Mouse (Mus musculus) cerebellum, postnatal 25 days (tissue): ENCODE data around the gene Ranbp17.

ENCODE experiments used
- DNase-seq, 2 experiments: peaks; one replicate each; pipeline ENCODE4 v3.0.0; 2021; ENCODE audit warnings: mixed read lengths in 2 of 2

The Ranbp17 gene

GRCm38 (mm10) chr11:33228186-33228585 lies 285.4 kb downstream of the Ranbp17 start:
- DNase-seq, result no peak

GRCm38 (mm10) chr11:33226516-33226915 lies 287.0 kb downstream of the Ranbp17 start:
- DNase-seq, result no peak

GRCm38 (mm10) chr11:33221566-33222365 lies 291.8 kb downstream of the Ranbp17 start:
- no peak for DNase-seq

GRCm38 (mm10) chr11:33220763-33221162 lies 292.8 kb downstream of the Ranbp17 start:
- no peak for DNase-seq

- DNase-seq, result peak; percentile 62 to 82
Measured at GRCm38 (mm10) chr11:33217384-33218079, 296.0 kb downstream of the Ranbp17 start.

GRCm38 (mm10) chr11:33207411-33207810 lies 306.1 kb downstream of the Ranbp17 start:
- DNase-seq, result peak in 1 of 2 experiments; percentile 52

- peak; percentile 30 to 39 for DNase-seq
Measured at GRCm38 (mm10) chr11:33204966-33205365, 308.6 kb downstream of the Ranbp17 start.

GRCm38 (mm10) chr11:33204329-33204705 lies 309.2 kb downstream of the Ranbp17 start:
- peak; percentile 44 to 61 for DNase-seq

- peak; percentile 86 to 92 for DNase-seq
Measured at GRCm38 (mm10) chr11:33203383-33204328, 309.9 kb downstream of the Ranbp17 start, which contains the start of gene Tlx3. TSS of gene Tlx3 (minus strand) at chr11:33203589.

GRCm38 (mm10) chr11:33202972-33203371 lies 310.6 kb downstream of the Ranbp17 start:
- DNase-seq, result peak; percentile 64 to 68

GRCm38 (mm10) chr11:33202296-33202695 lies 311.2 kb downstream of the Ranbp17 start:
- peak; percentile 79 to 82 for DNase-seq

- peak; percentile 61 to 73 for DNase-seq
Measured at GRCm38 (mm10) chr11:33201626-33202010, 311.9 kb downstream of the Ranbp17 start.

GRCm38 (mm10) chr11:33200764-33201625 lies 312.6 kb downstream of the Ranbp17 start:
- DNase-seq, result peak; percentile 64 to 75

GRCm38 (mm10) chr11:33199906-33200763 lies 313.4 kb downstream of the Ranbp17 start:
- peak; percentile 63 to 70 for DNase-seq

- peak; percentile 48 to 53 for DNase-seq
Measured at GRCm38 (mm10) chr11:33199117-33199514, 314.4 kb downstream of the Ranbp17 start.

GRCm38 (mm10) chr11:33198351-33199116 lies 315.0 kb downstream of the Ranbp17 start:
- DNase-seq, result peak; percentile 33 to 36

GRCm38 (mm10) chr11:33197673-33198072 lies 315.9 kb downstream of the Ranbp17 start:
- peak; percentile 68 to 69 for DNase-seq

- peak in 1 of 2 experiments; percentile 35 for DNase-seq
Measured at GRCm38 (mm10) chr11:33197133-33197514, 316.4 kb downstream of the Ranbp17 start.

GRCm38 (mm10) chr11:33196447-33197132 lies 317.0 kb downstream of the Ranbp17 start:
- DNase-seq, result peak; percentile 45 to 58
